Mouse (Mus musculus) kidney, embryonic 15.5 days (tissue): ENCODE measurements around the gene 9930111J21Rik2. TPM values are rescaled to one million over a fixed set of nuclear protein-coding genes. Genes with fewer than 3 reads are reported as not detected.
"Not testable (repeated sequence)": the region's sequence is repeated elsewhere in the genome, so short reads cannot be mapped to it uniquely, and the experiment has no call there.

Experiments
- ATAC-seq: fragments of 200-750 bp; cut with Nextera tagmentation; replicated peaks from 2 replicates; pipeline ENCODE4 v1.8.0; 2017; ENCODE audit warnings: moderate TSS enrichment; ENCODE audit not compliant: low FRiP score
- H3K27ac ChIP-seq: fragments of 300-500 bp; sonication (generic); 2 replicates; pipeline ENCODE4 v1.5.1; 2015; ENCODE audit warnings: mild to moderate bottlenecking, inconsistent platforms
- H3K27me3 ChIP-seq: fragments of 300-500 bp; sonication (generic); 2 replicates; pipeline ENCODE4 v1.6.1; 2015; ENCODE audit warnings: inconsistent platforms
- H3K36me3 ChIP-seq: fragments of 300-500 bp; sonication (generic); 2 replicates; pipeline ENCODE4 v1.6.1; 2015; ENCODE audit warnings: inconsistent platforms
- H3K4me1 ChIP-seq: fragments of 300-500 bp; sonication (generic); 2 replicates; pipeline ENCODE4 v1.6.1; 2015; ENCODE audit warnings: inconsistent platforms
- H3K4me2 ChIP-seq: fragments of 300-500 bp; sonication (generic); 2 replicates; pipeline ENCODE4 v1.6.1; 2015; ENCODE audit warnings: moderate library complexity, mild to moderate bottlenecking, inconsistent platforms
- H3K4me3 ChIP-seq: fragments of 300-500 bp; sonication (generic); replicated peaks from 2 replicates; pipeline ENCODE4 v1.5.1; 2015; ENCODE audit warnings: mild to moderate bottlenecking, inconsistent platforms
- H3K9ac ChIP-seq: fragments of 300-500 bp; sonication (generic); 2 replicates; pipeline ENCODE4 v1.6.1; 2015; ENCODE audit warnings: mild to moderate bottlenecking, inconsistent platforms
- H3K9me3 ChIP-seq: fragments of 300-500 bp; sonication (generic); replicated peaks from 2 replicates; pipeline ENCODE4 v1.6.1; 2016; ENCODE audit warnings: inconsistent platforms
- WGBS: fragments of 180-500 bp; shearing (Covaris S2); methylation state at CpG from one replicate; pipeline ENCODE4 v1.1.7; 2015; ENCODE audit warnings: mixed read lengths; 5-methylcytosine and 5-hydroxymethylcytosine counted together
- polyA plus RNA-seq: library from polyadenylated mRNA; unstranded; fragments of >200 nt; fragmentation: Nextera tagmentation; extraction: Ambion mirVana; gene quantifications from 2 replicates; pipeline ENCODE4 v1.2.1, GENCODE M21; 2015

Gene 9930111J21Rik2
- polyA plus RNA-seq, 1 experiment from 2014 or later: 0.93 TPM

DNA sequence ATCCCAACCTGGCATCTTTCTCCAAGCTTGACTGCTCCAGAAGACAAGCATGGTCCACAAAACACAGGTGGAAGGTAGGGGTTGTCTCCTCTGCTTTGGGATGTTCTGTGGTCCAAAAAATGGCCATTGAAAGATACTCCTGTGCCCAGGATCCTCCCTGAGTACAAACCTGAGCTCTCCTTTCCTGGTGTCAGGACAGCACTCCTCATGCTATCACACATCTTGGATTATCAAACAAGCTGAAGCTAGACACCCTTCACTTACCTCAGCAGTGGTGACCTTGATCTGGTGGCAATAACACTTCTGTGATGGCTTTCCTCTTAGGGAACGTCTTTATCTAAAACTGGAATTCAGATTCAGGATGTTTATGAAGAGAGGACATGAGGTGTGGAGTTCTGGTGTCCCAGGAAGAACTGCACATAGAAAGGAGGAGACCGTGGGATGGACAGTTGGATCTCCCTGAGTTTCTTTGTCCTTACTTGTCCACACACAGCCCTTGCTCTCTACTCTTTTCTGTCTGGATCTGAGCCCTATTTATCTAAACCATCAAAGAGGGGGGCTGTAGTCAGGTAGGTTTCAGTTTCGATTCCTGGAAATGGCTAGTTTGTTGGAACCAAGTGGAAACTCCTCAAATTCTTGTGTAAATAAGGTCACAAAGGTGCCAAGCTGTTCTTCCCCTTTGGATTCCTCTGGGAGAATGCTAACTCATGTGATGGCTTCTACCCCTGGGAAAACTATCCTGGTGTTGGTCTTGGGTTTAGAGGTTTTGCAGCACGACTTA is 59.1 kb downstream of the 9930111J21Rik2 start, which contains the start of gene Gm12185:
TSS of gene Gm12185 (minus strand) at position 487 of the 781 bp plus-strand sequence.
- H3K9ac ChIP-seq, H3K27me3 ChIP-seq, H3K36me3 ChIP-seq, H3K4me2 ChIP-seq, ATAC-seq, H3K4me3 ChIP-seq, H3K27ac ChIP-seq, H3K9me3 ChIP-seq: not testable (repeated sequence)
- peaks cover 15% of the 10 kb centered on the region; the same call in 1 of the 2 replicates for H3K4me1 ChIP-seq
- WGBS: 46% methylated on average over 4 of the region's 4 CpGs

DNA sequence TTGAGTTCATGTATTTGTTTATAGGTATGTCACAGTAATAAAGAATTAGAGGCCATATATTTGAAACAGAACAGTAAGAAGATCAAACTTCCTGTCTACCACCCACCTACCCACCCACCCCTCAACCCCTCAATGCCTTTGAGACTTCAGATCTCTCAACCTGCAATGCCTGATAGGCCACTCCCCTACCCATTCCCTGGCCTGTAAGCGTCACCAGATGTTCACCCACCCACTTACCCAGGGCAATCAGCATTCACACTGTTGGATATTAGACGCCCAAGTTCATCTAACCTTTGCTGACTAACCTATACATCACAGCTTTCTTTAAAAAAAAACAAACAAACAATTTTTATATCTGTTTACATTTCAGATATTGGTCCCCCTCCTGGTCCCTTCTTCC is 61.1 kb downstream of the 9930111J21Rik2 start:
- H3K9ac ChIP-seq, H3K27me3 ChIP-seq, H3K9me3 ChIP-seq, H3K27ac ChIP-seq, ATAC-seq, H3K4me2 ChIP-seq, H3K4me3 ChIP-seq, H3K36me3 ChIP-seq: not testable (repeated sequence)
- WGBS: 61% methylated on average over 2 of the region's 2 CpGs
- H3K4me1 ChIP-seq: peaks cover 15% of the 10 kb centered on the region; the same call in 1 of the 2 replicates

DNA sequence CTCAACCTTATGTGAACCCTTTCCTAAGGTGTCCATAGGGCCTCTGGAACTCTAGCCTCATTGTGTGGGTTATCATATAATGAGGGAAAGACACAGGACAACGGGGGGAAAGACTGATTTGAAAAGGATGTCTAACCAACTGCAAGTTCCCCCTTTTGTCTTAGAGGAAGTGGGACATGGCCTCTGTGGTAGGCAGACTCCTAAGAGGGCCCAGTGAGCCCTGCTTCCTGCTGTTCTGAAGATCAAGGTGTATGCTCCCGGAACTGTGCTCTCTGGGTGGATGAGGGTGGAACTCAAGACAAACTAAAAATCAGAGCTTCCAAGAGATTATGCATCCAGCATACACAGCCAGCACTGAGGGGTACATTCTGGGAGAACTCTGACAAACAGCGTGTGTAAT is 62.8 kb downstream of the 9930111J21Rik2 start:
- not testable (repeated sequence) for H3K9me3 ChIP-seq, H3K4me2 ChIP-seq, H3K4me3 ChIP-seq, H3K27me3 ChIP-seq, ATAC-seq, H3K36me3 ChIP-seq, H3K27ac ChIP-seq, H3K9ac ChIP-seq, H3K4me1 ChIP-seq
- 76% methylated on average over 2 of the region's 3 CpGs for WGBS

DNA sequence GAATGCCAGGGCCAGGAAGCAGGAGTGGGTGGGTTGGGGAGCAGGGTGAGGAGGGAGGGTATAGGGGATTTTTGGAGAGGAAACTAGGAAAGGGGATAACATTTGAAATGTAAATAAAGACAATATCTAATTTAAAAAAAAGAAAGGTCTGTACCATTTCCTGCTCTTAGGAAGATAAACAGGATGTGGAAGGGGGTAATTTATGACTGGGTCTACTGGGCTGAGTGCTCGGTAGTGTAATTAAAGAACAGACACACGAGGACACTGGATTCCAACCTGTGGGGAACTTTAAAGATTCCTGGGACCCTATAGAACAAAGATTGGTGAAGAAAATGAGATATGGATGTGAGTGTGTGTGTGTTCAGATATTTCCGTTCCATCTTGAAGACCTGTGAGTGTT is 68.2 kb downstream of the 9930111J21Rik2 start:
- H3K36me3 ChIP-seq, ATAC-seq, H3K9ac ChIP-seq, H3K27me3 ChIP-seq, H3K4me1 ChIP-seq, H3K27ac ChIP-seq, H3K4me2 ChIP-seq, H3K4me3 ChIP-seq, H3K9me3 ChIP-seq: not testable (repeated sequence)
- WGBS: no CpG with 5 or more reads among the region's 3 CpGs

DNA sequence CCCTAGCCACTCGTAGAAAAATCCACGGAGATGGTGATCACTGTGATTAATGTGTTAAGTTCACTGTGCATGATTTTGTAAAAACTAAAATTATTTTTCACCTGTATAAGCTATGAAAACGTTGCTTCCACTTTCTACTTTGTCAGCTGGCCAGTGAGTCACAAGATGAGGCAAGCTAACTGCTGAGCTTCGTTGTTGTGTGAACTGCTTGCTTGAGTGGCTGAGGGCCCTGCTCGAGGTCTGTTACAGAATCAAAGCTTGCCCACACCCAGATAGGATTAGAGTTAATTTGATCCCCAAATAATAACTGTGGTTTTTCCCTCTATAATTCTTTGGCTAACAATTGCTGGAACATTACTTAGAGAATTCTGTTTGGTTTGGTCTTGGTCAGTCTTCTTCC is 71.0 kb downstream of the 9930111J21Rik2 start:
- H3K27me3 ChIP-seq, H3K4me3 ChIP-seq, ATAC-seq, H3K4me2 ChIP-seq, H3K9me3 ChIP-seq, H3K36me3 ChIP-seq, H3K4me1 ChIP-seq, H3K9ac ChIP-seq, H3K27ac ChIP-seq: not testable (repeated sequence)
- WGBS: no CpG with 5 or more reads among the region's 5 CpGs

DNA sequence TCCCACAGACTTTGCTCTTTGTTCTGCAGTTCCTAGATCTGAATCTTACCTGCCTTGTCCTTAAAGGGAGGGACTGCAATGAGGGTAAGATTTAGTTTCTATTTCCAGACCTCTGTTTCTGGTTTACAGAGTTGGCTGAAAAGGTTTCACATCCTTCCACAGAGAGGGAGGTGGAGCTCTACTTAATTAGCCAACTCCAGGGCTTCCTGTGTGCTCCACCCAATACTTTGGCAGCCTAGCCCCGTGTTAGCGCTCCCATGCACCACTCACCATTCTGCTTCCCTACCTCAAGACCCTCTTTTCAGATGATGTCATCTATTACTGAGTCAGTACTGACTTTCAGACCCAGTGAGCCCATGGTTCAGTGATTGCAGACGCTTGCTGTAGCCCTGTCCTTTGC is 71.8 kb downstream of the 9930111J21Rik2 start, which contains the start of gene 9930111J21Rik1:
TSS of gene 9930111J21Rik1 (minus strand) at position 148 of the 400 bp plus-strand sequence.
- not testable (repeated sequence) for H3K27me3 ChIP-seq, H3K27ac ChIP-seq, H3K4me3 ChIP-seq, H3K9me3 ChIP-seq, H3K9ac ChIP-seq, ATAC-seq, H3K36me3 ChIP-seq, H3K4me2 ChIP-seq, H3K4me1 ChIP-seq
- WGBS: no CpG with 5 or more reads among the region's 3 CpGs

DNA sequence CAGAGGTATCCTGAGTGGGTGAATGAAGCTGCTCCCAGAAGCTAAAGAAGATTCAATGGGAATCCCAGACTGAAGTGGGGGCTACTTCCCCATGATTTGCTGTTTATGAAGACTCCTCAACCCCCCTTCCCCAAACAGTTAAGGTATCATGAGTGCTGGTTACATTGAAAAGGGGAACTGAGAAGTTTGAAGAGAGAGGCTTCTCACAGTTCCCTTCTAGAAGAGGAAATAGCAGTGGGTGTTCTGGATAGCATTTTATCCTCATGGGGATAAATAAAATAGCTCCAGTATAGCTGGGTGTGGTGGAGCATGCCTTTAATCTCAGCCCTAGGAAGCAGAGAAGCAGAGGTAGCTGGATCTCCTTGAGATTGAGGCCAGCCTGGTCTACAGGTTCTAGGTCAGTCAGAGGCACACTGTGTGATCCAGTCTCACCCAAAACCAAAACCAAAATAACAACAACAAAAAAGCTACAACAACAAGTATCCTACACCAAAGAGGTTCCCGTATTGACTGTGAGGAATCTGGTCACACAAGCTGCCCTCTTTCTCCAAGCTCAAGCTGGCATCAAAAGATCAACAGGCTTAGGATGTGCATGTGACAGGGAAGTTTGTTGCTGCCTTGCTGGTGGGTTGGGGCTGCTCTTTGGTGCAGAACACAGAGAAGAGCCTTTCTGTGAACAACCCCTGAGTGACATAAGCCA is 72.7 kb downstream of the 9930111J21Rik2 start, which contains the start of gene Olfr56:
TSS of gene Olfr56 (plus strand) at position 650 of the 700 bp plus-strand sequence.
- ATAC-seq: not testable (repeated sequence)

DNA sequence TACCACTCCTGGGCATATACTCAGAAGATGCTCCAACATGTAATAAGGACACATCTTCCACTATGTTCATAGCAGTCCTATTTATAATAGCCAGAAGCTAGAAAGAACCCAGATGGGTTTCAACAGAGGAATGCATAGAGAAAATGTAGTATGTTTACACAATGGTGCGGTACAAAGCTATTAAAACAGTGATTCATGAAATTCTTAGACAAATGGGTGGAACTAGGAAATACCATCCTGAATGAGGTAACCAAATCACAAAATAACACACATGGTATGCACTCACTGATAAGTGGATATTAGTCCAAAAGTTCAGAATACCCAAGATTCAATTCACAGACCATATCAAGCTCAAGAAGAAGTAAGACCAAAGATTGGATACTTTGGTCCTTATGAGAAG is 76.4 kb downstream of the 9930111J21Rik2 start:
- not testable (repeated sequence) for H3K27ac ChIP-seq, H3K4me2 ChIP-seq, H3K9me3 ChIP-seq, H3K4me1 ChIP-seq, H3K9ac ChIP-seq, H3K4me3 ChIP-seq, ATAC-seq, H3K36me3 ChIP-seq, H3K27me3 ChIP-seq
- WGBS: no CpG with 5 or more reads among the region's 1 CpGs

More for the DNA sequence above, 72.7 kb downstream of the 9930111J21Rik2 start, which contains the start of gene Olfr56:
- H3K9ac ChIP-seq, H3K4me1 ChIP-seq, H3K27ac ChIP-seq, H3K9me3 ChIP-seq, H3K27me3 ChIP-seq, H3K4me3 ChIP-seq, H3K4me2 ChIP-seq, H3K36me3 ChIP-seq: not testable (repeated sequence)
- WGBS: no CpG with 5 or more reads among the region's 1 CpGs

Other genes with a start within 250 kb of the 9930111J21Rik2 start
- gene Trim41, start 233.9 kb downstream of the 9930111J21Rik2 start, polyA plus RNA-seq: 6.6 and 7.0 TPM in 2 replicates
- gene Trim7, start 225.1 kb downstream of the 9930111J21Rik2 start, polyA plus RNA-seq: 3.7 and 4.0 TPM in 2 replicates
- gene Gm12184, start 224.6 kb downstream of the 9930111J21Rik2 start, polyA plus RNA-seq: 1.6 and 2.9 TPM in 2 replicates
- gene Irgm1, start 179.6 kb downstream of the 9930111J21Rik2 start, polyA plus RNA-seq: 15.2 and 15.5 TPM in 2 replicates
- gene Gm5431, start 149.0 kb downstream of the 9930111J21Rik2 start, polyA plus RNA-seq: 0.14 and 0.24 TPM in 2 replicates
- 2.4 and 2.9 TPM in 2 replicates for gene Psme2b, start 105.1 kb downstream of the 9930111J21Rik2 start, polyA plus RNA-seq
- gene Olfr56, start 72.4 kb downstream of the 9930111J21Rik2 start, polyA plus RNA-seq: not detected in 2 replicates
- gene 9930111J21Rik1, start 71.8 kb downstream of the 9930111J21Rik2 start, polyA plus RNA-seq: 0.46 and 0.53 TPM in 2 replicates
- not detected in 2 replicates for gene Gm12185, start 59.0 kb downstream of the 9930111J21Rik2 start, polyA plus RNA-seq
- 0.57 and 0.67 TPM in 2 replicates for gene Tgtp1, start 57.1 kb downstream of the 9930111J21Rik2 start, polyA plus RNA-seq
- gene Tgtp2, start 13.0 kb upstream of the 9930111J21Rik2 start, polyA plus RNA-seq: 0.32 TPM in 1 of 2 replicates, not detected in the other
- 1.7 and 2.1 TPM in 2 replicates for gene Ifi47, start 25.3 kb upstream of the 9930111J21Rik2 start, polyA plus RNA-seq
- not detected in 2 replicates for gene Olfr1396, start 63.6 kb upstream of the 9930111J21Rik2 start, polyA plus RNA-seq
- gene Olfr1395, start 91.0 kb upstream of the 9930111J21Rik2 start, polyA plus RNA-seq: not detected in 2 replicates
- gene Olfr1394, start 103.1 kb upstream of the 9930111J21Rik2 start, polyA plus RNA-seq: not detected in 2 replicates
- gene Btnl9, start 135.9 kb upstream of the 9930111J21Rik2 start, polyA plus RNA-seq: 2.6 and 5.6 TPM in 2 replicates
- 40.5 and 41.9 TPM in 2 replicates for gene Zfp62, start 152.1 kb upstream of the 9930111J21Rik2 start, polyA plus RNA-seq
- 66.7 and 75.0 TPM in 2 replicates for gene Mgat1, start 192.9 kb upstream of the 9930111J21Rik2 start, polyA plus RNA-seq
- not detected in 2 replicates for gene Olfr1393, start 227.1 kb upstream of the 9930111J21Rik2 start, polyA plus RNA-seq
- 0.10 and 0.15 TPM in 2 replicates for gene Olfr1392, start 234.0 kb upstream of the 9930111J21Rik2 start, polyA plus RNA-seq